Mouse (Mus musculus): ENCODE results near the gene Tmprss9.
"Not testable (repeated sequence)": the region's sequence is repeated elsewhere in the genome, so short reads cannot be mapped to it uniquely, and the experiment has no call there.

Tmprss9 gene

GRCm38 (mm10) chr10:80871581-80871980, at the start of gene Tmprss9:
Gene Tmprss9, plus strand, starts transcription at chr10:80871848.
- DNase-seq (ENCODE audit: low spot score) = no peak

GRCm38 (mm10) chr10:80821991-80822390, 49.7 kb upstream of the Tmprss9 start:
- DNase-seq (ENCODE audit: low spot score) = no peak

DNA sequence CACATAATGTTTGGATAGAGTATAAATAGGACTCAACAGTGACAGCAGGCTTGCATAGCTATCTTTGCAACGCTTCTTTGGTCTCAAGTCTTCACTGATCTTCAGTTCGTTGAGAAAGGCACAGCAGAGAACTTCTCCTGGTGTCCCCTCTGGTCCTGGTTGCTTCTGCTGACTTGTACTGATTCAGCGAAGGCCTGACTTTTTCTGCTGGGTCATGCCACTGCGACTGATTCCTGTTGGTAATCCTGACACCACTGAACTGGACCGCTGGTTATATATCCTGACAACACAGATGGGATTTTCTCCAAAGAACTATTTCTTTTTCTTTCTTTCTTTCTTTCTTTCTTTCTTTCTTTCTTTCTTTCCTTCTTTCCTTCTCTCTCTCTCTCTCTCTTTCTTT, 49.1 kb upstream of the Tmprss9 start:
- no peak for DNase-seq (ENCODE audit: low spot score)

- no peak for DNase-seq (ENCODE audit: low spot score)
Observed at GRCm38 (mm10) chr10:80823316-80823715, 48.3 kb upstream of the Tmprss9 start.

DNA sequence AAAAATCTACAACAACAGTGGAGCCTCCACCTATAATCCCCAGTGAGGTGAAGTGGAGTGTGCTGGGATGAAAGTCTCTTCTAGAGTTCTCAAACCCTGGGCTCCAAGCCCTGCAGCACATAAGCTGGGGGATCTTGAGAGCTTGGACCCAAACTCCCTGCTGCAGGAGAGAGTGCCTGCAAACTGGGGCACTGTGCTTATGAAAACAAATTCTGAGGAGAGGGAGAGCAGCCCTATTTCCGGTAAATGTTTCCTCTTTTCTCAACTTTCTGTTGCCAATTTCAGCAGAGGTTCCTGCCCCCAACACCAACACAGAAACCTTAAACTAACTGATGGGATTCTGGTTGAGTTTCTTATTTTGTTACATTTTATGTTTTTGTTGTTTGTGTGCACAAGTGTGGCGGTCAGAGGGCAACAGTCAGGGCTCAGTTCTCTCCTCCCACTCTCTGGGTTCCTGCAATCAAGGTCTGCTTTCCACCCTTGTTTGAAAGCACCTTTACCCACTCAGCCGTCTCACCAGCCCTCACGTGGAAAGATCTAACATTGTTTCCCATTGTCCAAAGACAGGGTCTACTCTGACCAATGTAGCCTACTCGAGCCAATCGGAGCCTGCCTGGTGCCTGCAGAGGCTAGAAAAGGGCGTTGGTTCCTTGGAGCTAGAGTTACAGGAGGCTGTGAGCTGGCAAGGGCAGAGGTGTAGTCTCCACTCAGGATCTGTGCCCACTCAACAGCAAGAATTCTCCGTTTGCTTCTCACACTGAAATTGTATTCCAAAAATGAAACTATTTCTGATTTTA, 47.6 kb upstream of the Tmprss9 start:
- no peak for DNase-seq (ENCODE audit: low spot score)

- no peak for DNase-seq (ENCODE audit: low spot score)
Observed at GRCm38 (mm10) chr10:80824827-80825226, 46.8 kb upstream of the Tmprss9 start.

DNA sequence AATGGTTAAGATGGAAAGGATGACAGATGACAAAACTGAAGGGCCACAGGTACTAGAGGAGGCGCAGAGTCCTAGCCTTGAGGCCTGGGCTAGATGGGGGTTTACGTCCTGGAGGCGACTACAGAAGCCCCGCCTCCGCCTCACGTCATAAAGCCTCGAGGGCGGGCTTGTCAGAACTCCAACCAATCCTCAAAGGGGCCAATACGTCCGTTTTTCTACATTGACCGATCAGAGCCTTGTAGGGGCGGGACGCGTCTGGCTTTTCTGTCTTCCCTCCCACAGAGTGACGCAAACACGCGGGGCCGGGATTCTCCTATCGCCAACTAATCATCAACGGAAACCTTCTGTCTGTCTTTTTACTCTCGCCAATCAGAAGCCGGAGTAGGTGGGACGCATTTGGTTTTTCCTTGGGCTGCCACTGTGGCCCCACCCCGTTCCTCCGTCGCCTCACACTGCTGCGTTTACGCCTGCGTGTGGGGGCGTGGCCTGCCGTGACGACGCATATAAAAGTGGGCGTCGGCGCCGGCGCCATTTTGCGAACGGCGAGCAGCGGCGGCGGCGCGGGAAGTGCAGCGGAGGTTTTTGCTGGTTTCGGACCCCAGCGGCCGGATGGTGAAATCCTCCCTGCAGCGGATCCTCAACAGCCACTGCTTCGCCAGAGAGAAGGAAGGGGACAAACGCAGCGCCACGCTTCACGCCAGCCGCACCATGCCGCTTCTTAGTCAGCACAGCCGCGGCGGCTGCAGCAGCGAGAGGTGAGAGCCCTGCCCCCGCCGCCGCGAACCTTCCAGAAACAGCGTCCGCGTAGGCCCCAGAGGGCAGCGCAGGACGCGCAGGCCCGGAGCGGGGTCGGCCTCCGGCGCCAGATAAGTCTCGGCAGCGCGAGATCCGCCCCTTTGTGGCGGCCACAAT, 45.2 kb upstream of the Tmprss9 start, which contains the start of gene Oaz1:
Gene Oaz1 (plus strand): TSS at position 506 of the 912 bp plus-strand sequence.
- DNase-seq (ENCODE audit: low spot score) = peak; percentile 99

DNA sequence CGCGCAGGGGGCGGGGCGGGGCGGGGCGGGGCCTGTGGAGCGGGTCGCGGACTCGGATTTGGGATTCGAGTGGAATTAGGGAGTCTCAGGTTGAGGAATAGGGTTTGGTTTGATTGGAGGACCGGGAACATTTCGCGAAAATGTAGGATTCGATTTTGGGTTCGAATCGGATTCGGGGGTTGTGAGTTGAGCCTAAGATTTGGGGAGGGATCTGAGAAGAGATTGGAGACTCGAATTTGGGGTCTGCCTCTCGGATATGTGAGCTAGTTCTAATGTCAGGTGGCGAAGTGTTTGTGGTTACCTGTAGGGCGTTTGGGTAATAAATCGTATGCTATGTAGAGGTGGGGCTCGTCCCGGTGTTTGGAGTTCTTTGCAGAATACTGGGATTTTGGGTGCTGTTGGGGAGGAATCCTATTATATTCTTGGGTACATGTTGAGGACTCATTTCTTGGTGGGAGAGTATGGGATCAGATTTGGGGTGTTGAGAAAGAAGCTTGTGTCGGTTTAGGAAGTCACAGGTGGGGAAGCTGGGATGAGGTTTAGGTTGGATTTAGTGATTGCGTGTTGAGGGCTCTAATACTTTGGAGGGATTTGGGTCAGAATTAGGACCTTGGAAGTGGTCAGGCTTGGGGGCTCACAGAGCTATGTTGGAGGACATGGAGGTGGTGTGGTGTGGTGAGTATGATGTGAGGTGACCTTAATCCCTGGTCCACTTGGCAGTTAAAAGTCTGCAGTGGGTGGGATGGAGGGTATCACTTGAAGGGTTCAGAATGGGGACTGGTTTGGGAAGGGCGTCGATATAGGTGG, 44.4 kb upstream of the Tmprss9 start:
- no peak for DNase-seq (ENCODE audit: low spot score)

GRCm38 (mm10) chr10:80827870-80828420, 43.7 kb upstream of the Tmprss9 start:
- no peak for DNase-seq (ENCODE audit: low spot score)

GRCm38 (mm10) chr10:80828587-80828986, 43.1 kb upstream of the Tmprss9 start:
- DNase-seq (ENCODE audit: low spot score) = not testable (repeated sequence)

DNA sequence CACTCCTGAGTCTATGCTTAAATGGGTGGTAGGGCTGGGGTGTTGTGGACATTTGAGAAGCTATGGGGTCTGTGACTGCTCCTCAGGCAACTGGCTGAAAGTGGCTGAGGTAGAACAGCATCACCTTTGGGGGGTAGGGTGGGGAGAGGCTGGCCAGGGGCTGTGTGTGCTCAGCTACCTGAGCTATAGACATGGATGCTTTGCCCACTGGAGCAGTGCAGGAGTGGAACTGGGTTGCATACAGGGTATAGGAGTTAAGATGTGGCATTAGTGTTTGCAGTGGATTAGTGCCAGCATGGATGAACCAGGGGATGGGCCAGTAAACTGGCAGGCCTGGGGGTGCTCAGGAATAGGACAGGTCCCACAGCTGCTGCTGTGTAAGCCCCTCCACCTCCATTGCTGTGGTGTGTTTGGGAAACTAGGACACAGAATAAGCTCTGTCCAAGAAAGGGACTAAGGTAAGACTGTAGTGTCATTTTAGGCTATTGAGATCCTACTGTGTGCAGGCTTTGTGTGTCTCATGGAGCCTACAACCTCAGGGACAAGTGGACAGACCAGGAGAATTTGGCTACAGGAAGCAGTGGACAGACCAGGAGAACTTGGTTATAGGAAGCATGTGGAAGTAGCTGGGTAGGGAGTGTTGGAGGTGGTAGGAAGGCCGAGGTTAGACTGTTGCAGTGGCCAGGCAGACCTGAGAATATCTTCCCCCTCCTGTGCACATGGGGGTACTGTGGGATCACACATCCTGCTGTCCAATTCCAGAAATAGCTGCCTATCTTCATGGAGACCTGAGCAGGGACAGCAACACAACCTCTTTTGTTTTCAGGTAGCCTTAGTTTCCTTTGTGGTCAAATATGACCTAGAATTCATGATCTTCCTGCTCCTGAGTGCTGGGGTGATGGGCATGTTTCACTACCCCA, 42.0 kb upstream of the Tmprss9 start:
- no peak for DNase-seq (ENCODE audit: low spot score)

DNA sequence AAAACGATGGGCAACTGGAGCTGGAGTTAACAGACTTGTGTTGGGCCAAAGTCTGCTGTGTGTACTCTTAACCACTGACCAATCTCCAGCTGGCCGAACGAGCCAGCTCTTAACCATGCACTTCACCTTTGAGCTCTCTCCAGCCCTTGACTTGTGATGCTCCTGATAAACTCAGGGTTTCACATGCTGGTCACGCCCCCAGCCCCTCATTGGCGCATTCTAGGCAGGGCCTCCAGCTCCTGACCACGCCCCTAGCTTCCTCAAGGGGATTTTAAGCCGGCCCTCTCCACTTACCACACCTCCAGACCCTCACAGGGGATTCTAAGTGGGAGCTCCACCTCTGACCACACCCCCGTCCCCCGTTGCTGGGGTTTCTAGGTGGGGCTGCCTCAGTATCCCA, 40.5 kb upstream of the Tmprss9 start:
- peak; percentile 79 for DNase-seq (ENCODE audit: low spot score)

- no peak for DNase-seq (ENCODE audit: low spot score)
Observed at GRCm38 (mm10) chr10:80832818-80833217, 38.8 kb upstream of the Tmprss9 start.

DNA sequence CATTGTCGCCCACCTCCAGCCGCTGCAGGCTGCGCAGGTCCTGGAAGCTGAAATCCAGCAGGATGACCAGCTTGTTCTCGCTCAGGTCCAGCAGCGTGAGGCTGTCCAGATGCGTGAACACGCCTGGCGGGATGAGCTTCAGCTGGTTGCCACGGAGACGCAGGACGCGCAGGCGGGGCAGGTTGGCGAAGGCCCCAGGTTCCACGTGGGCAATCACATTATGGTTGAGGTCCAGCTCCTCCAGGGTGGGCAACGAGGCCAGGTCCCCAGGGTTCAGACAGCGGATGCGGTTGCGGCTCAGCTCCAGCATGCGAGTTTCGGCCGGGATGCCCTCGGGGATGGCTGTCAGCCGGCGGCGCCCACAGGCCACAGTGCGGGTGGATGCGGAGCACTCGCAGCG, 36.0 kb upstream of the Tmprss9 start:
- DNase-seq (ENCODE audit: low spot score) = no peak

DNA sequence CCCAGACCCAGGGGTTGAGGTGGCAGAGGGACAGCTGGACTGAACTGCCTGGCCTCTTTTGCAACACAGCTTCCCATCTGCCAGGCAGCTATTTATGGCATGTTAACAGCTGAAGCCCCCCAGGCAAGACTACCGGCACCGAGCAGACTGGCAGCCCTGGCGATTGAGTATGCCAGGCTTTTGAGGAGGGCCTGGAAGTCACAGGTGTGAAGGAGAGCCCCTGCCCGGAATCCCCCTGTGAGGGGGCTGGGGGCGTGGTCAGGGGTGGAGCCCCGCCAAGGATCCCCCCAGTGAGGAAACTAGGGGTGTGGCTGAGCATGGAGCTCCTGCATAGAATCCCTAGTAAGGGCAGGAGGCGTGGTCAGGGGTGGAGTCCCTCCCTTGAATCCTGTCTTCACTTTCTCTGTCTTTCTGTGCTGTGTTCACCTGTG, 34.7 kb upstream of the Tmprss9 start:
- DNase-seq (ENCODE audit: low spot score) = no peak

GRCm38 (mm10) chr10:80837827-80838226, 33.8 kb upstream of the Tmprss9 start:
- DNase-seq (ENCODE audit: low spot score) = no peak

DNA sequence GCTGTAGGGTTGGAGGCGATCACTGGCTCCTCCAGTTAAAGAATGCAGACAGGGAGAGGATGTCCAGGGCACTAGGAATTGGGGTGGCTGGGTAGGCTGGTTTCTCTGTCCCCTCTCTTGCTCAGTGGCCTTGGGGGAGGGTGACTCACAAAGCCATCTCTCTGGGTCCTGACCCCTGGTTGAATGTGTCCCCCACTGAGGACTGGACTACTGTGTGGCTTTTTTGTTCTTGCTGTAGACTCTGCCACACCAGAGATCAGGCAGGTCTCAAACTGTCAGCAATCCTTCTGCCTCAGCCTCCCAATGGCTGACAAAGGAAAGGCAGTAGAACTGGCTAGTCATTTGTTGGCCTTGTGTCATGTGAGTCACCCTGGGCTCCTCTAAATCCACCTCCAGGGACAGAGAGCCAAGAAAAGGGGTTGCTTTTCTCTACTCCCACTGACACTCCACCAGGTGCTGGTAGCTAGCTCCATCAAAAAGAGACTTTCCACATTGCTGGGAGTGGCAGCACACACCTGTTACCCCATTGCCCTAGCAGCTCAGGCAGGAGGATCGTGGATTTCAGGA, 33.2 kb upstream of the Tmprss9 start:
- no peak for DNase-seq (ENCODE audit: low spot score)

- no peak for DNase-seq (ENCODE audit: low spot score)
Observed at GRCm38 (mm10) chr10:80839848-80840247, 31.8 kb upstream of the Tmprss9 start.

DNA sequence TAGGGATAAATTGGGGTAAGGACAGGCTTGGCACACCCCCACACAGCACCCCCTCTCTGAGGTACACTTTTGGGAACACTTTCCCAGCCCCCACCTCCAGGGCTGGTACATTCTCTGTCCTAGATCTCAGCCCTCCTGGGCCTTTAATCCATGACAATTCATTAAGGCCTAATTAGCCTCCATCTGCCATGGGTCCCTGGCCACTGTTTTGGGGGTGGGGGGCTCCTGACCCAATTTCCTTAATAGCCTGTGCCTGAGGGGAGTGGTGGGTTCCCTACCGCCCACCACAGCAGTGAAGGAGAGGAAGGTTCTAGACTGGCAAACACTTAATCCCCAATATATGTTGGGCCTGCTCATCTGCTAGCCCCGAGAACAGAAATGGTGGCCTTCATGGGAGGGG, 30.0 kb upstream of the Tmprss9 start:
- no peak for DNase-seq (ENCODE audit: low spot score)

- no peak for DNase-seq (ENCODE audit: low spot score)
Observed at GRCm38 (mm10) chr10:80842334-80842733, 29.3 kb upstream of the Tmprss9 start.

All from testis, postnatal 10 days (tissue).